9 mouse cellular contexts compared by ENCODE assay signal in genomic region chr1:120013111-120013510, GRCm38 (mm10). TPM values are rescaled to one million over a fixed set of nuclear protein-coding genes. Genes with fewer than 3 reads are reported as not detected.
A peak's percentile ranks its signal among the peaks of the same experiment; 100 is the strongest.
DNase-seq lines count a peak whose midpoint lies in the region; ATAC-seq and TF ChIP-seq lines count a peak whose summit lies in the region.
"Had no signal": no experiment of that assay in that cellular context is flagged by ENCODE, and none has a peak within 500 bp of the region (broad histone marks: within the 10 kb centered on the region; RNA-seq: fewer than 3 reads in every experiment).

No protein-coding gene starts in this region.

- H3K9ac ChIP-seq in MEL (ENCODE audit: control insufficient read depth, low read depth, low read length, poor library complexity, severe bottlenecking), result no peak overlapping the region
- H3K9ac ChIP-seq in kidney, embryonic 16.5 days (replicated peaks; ENCODE audit: low read length), result no peak overlapping the region

- no peaks in the 10 kb centered on the region for H3K36me3 ChIP-seq in MEL (ENCODE audit: control insufficient read depth in 1 of 2, insufficient read depth in 2 of 2, low read length in 2 of 2)
- no peaks in the 10 kb centered on the region for H3K36me3 ChIP-seq in kidney, embryonic 16.5 days (ENCODE audit: insufficient read depth, low read length)

- no peaks in the 10 kb centered on the region for H3K79me2 ChIP-seq in MEL (ENCODE audit: control insufficient read depth, insufficient read depth, low read length, poor library complexity)

- no peaks in the 10 kb centered on the region for H3K4me1 ChIP-seq in MEL (ENCODE audit: control insufficient read depth in 1 of 2, insufficient read depth in 2 of 2, low read length in 2 of 2)
- H3K4me1 ChIP-seq in kidney, embryonic 16.5 days (ENCODE audit: insufficient read depth, low read length), result no peaks in the 10 kb centered on the region

- no peak overlapping the region for H3K27ac ChIP-seq in MEL (ENCODE audit: control insufficient read depth, low read depth, low read length)
- no peak overlapping the region for H3K27ac ChIP-seq in kidney, embryonic 16.5 days (ENCODE audit: low read length)

- no peak overlapping the region for H3K4me3 ChIP-seq in MEL (ENCODE audit: control insufficient read depth in 1 of 2, insufficient read depth in 1 of 2, low read depth in 2 of 2, low read length in 2 of 2)
- no peak overlapping the region for H3K4me3 ChIP-seq in kidney, embryonic 16.5 days (ENCODE audit: low read length)

- peak; percentile 47; the same call in 1 of the 2 replicates for ATAC-seq in kidney, embryonic 16.5 days (ENCODE audit: low FRiP score, low TSS enrichment)
- ATAC-seq in activated CD4-positive, CD25-positive, alpha-beta regulatory T cell, adult 4 months, result no peak

- no peak for TF ChIP-seq EP300 in MEL (IDR thresholded peaks at IDR 0.05; ENCODE audit: low read depth in 1 of 2, low read length in 2 of 2)

- peak; percentile 55 for TF ChIP-seq RAD21 in MEL (IDR thresholded peaks at IDR 0.05; ENCODE audit: low read depth, low read length)

- H3K9me3 ChIP-seq in MEL (replicated peaks; ENCODE audit: insufficient read depth, low read length), result no peaks in the 10 kb centered on the region
- H3K9me3 ChIP-seq in kidney, embryonic 16.5 days (ENCODE audit: low read length), result no peaks in the 10 kb centered on the region

- TF ChIP-seq POLR2A in MEL (IDR thresholded peaks at IDR 0.05; ENCODE audit: control insufficient read depth in 1 of 2, insufficient read depth in 1 of 2, low read depth in 1 of 2, low read length in 2 of 2, poor library complexity in 1 of 2), result no peak

- TF ChIP-seq CTCF in MEL (IDR thresholded peaks at IDR 0.05 in 2 of 3, conservative IDR thresholded peaks at IDR 0.05 in 1 of 3; ENCODE audit: control insufficient read depth in 1 of 3, insufficient read depth in 1 of 3, low read depth in 2 of 3, low read length in 3 of 3, poor library complexity in 1 of 3, severe bottlenecking in 1 of 3), result peak; percentile 65 to 88 (median 79)

- peak; percentile 55 to 59 for DNase-seq in B cell, adult 2 months
- DNase-seq in MEL (ENCODE audit: low read depth, low spot score), result peak; percentile 71
- peak; percentile 67 to 71 for DNase-seq in cerebellum, adult 18-20 months
- DNase-seq in frontal cortex, postnatal 36 days (ENCODE audit: low spot score in 2 of 2), result peak; percentile 62 to 72
- DNase-seq in lung, adult 18-20 months, result peak; percentile 42 to 55
- DNase-seq in right cerebral cortex, adult 2 months (ENCODE audit: low spot score in 2 of 2), result peak; percentile 47 to 82

- peaks cover 3 to 4% of the 10 kb centered on the region in 2 experiments for H3K27me3 ChIP-seq in MEL (ENCODE audit: control insufficient read depth in 1 of 2, insufficient read depth in 2 of 2, low read length in 2 of 2)
- H3K27me3 ChIP-seq in kidney, embryonic 16.5 days (ENCODE audit: insufficient read depth, low read length), result peaks cover 3% of the 10 kb centered on the region

- H3K4me2 ChIP-seq in kidney, embryonic 16.5 days (replicated peaks; ENCODE audit: low read depth, low read length), result no peak overlapping the region

TF ChIP-seq in MEL, 35 proteins besides CTCF, POLR2A, EP300 and RAD21:
- TF ChIP-seq NRF1 (IDR thresholded peaks at IDR 0.05; ENCODE audit: insufficient read depth, low read depth, low read length, poor library complexity, severe bottlenecking) (no peak), MAX (IDR thresholded peaks at IDR 0.05; ENCODE audit: low read length) (no peak), ZC3H11A (IDR thresholded peaks at IDR 0.05; ENCODE audit: low read depth, low read length) (0 out of 2 replicates have a peak, but pooled peaks have one; percentile 20), MYB (IDR thresholded peaks at IDR 0.05; ENCODE audit: low read depth, low read length) (no peak), GATA1 (IDR thresholded peaks at IDR 0.05; ENCODE audit: low read depth, low read length) (peak; percentile 63), ZMIZ1 (IDR thresholded peaks at IDR 0.05; ENCODE audit: low read depth, low read length) (no peak), ZNF384 (IDR thresholded peaks at IDR 0.05; ENCODE audit: low read depth, low read length) (peak; percentile 34; the same call in 1 of the 2 replicates), MEF2A (IDR thresholded peaks at IDR 0.05; ENCODE audit: extremely low read depth, insufficient replicate concordance, low read depth, low read length, poor library complexity, severe bottlenecking) (no peak), JUND (IDR thresholded peaks at IDR 0.05; ENCODE audit: low read depth, low read length) (no peak), HCFC1 (IDR thresholded peaks at IDR 0.05; ENCODE audit: low read depth, low read length) (no peak), POLR2AphosphoS2 (IDR thresholded peaks at IDR 0.05; ENCODE audit: low read length) (no peak), SIN3A (IDR thresholded peaks at IDR 0.05; ENCODE audit: low read length) (no peak), RCOR1 (IDR thresholded peaks at IDR 0.05; ENCODE audit: low read depth, low read length) (no peak), MYC (IDR thresholded peaks at IDR 0.05; ENCODE audit: low read depth, low read length) (no peak), SMC3 (IDR thresholded peaks at IDR 0.05; ENCODE audit: low read depth, low read length) (peak; percentile 81)

RNA-seq across cellular contexts. Expression of gene Sctr, which starts 6.4 kb away (rescaled TPM):
- total RNA-seq in MEL (2012; rRNA removed), result not detected in 2 replicates
- not detected for polyA plus RNA-seq in MEL (2012; ENCODE audit: insufficient read depth in 1 of 2, insufficient read length in 2 of 2, low read depth in 1 of 2, low replicate concordance in 2 of 2, missing spikeins in 1 of 2)
- polyA plus RNA-seq in kidney, embryonic 16.5 days (2015; fragmentation: Nextera tagmentation; extraction: Ambion mirVana), result 0.42 and 0.73 TPM in 2 replicates
- polyA plus RNA-seq in activated CD4-positive, CD25-positive, alpha-beta regulatory T cell, adult 4 months (2017; shearing (Covaris generic)), result under 1 TPM in 1 of 2 experiments, not detected in 1; 0.23 TPM

RNA-seq across cellular contexts. Expression of gene Cfap221, which starts 16.1 kb away (rescaled TPM):
- not detected in 2 replicates for total RNA-seq in MEL (2012; rRNA removed)
- not detected for polyA plus RNA-seq in MEL (2012; ENCODE audit: insufficient read depth in 1 of 2, insufficient read length in 2 of 2, low read depth in 1 of 2, low replicate concordance in 2 of 2, missing spikeins in 1 of 2)
- polyA plus RNA-seq in kidney, embryonic 16.5 days (2015; fragmentation: Nextera tagmentation; extraction: Ambion mirVana), result 0.21 and 0.22 TPM in 2 replicates
- not detected for polyA plus RNA-seq in activated CD4-positive, CD25-positive, alpha-beta regulatory T cell, adult 4 months (2017; shearing (Covaris generic))
- polyA plus RNA-seq: heart, embryonic 14.5 days had no signal
